Mouse (Mus musculus) c-Kit-negative CD71-positive TER-119-positive erythroid progenitor cells, embryonic 14.5 days (primary cell): Measurements from ENCODE around the gene Lsp1.

Experiments
- DNase-seq: peaks from one replicate; pipeline ENCODE4 v3.0.0-alpha.2; 2013; ENCODE audit warnings: low read depth, low spot score

The Lsp1 gene

DNA sequence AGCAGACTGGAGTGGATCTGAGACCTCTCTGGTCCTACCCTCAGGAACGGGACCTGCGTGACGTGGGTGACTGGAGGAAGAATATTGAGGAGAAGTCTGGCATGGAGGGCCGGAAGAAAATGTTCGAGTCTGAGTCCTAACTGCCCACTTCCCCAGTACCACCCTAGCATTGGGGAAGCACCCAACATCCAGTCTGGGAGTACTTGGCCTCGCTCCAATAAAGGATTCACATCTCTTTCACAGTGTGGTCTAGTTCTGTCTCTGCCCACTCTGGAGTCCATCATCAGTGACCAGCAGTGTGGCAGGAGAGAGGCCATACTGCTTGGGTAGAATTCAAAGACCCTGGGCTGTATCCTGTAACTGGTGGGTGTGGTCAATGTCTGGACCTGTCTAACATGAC lies 16.4 kb upstream of the Lsp1 start:
- DNase-seq = no peak

DNA sequence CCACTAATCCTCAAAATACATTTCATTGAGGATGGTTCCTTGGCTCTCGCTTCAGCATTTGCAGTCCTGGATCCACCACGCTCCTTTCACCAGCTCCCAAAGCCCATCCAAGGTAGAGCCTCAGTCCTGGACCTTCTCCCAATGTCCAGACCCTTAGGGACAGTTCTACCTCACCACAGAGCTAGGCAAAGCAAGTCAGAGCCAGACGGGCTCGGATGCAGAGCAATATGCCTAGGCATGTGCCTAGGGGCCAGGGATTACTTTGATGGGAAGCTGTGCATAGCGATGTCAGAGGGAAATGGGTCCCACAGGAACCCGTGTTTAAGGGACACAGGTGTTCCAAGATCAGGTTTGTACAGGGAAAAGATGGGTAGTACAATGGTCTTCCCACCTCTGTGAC lies 15.3 kb upstream of the Lsp1 start:
- no peak for DNase-seq

DNA sequence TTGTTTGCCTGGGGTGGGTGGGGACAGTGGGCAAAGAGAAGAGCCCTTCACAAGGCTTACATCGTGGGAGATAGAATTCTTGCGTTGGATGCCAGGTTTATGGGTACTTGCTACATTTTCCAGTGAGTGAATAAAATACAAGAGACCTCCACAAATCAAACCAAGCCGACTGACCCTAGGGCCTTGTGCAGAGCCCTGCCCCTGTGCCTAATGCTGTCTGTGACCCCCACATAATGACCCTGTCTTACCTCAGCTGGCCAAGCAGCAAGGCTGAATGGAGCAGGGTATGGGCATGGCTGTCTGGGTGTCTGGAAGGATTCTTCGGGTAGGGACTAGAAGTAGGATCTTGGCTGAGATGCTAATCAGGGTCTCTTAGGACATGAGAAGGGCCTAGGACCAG lies 14.3 kb upstream of the Lsp1 start:
- no peak for DNase-seq

DNA sequence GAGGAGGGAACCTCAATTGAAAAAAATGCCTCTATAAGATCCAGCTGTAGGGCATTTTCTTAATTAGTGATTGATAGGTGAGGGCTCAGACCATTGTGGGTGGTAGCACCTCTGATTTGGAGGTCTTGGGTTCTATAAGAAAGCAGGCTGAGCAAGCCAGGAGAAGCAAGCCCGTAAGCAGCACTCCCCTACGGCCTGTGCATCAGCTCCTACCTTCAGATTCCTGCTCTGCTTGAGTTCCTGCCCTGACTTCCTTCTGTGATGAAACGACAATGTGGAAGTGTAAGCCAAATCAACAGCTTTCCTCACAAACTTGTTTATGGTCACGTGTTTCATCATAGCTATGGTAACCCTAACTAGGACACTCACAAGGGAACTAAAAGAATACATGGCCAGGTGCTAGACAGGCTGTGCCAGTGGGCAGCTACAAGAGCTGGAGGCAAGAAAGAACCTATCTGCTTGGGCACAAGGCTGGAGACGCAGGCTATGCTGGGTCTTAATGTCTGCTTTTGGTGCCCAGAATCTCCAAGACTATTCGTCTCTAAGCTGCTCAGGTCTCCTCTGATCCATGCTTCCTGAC lies 11.5 kb upstream of the Lsp1 start:
- no peak for DNase-seq

DNA sequence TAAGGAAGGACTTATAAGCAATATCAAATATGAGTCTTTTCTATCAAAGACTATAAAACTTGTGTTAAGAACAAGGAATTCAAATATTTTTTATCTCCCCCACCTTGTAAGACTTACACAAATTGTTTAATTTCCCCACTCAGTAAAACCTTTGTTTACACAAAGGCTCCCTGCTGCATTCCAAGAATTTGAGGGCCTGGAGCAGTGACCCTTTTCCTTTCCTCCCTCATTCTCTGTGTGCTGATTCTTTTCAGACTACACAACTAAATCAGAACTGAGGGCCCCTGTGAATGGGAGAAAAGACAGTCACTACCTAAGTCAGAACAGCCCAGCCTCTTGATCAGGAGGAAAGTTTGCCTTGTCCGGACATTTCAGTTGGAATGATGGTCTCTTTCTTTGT lies 5.9 kb upstream of the Lsp1 start:
- no peak for DNase-seq

DNA sequence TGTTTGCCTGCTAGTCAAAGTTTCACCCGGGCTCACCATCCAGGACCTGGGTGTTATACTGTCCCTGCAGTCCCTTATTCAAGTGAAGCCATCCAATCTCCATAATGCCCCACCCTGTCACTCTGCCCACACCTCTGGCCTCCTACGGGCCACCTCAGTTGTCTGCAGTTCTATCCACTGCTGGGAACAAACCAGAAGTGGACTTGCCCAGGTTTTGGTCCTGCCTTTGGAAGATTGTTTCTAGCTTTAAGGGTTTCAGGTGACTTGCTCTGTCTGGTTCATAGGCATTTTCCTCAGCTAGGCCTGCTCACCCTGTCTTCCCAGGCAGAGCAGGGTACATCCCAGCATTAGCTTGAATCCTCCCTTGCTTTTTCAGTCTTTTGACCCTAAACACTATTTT lies 5.4 kb upstream of the Lsp1 start:
- DNase-seq = no peak

DNA sequence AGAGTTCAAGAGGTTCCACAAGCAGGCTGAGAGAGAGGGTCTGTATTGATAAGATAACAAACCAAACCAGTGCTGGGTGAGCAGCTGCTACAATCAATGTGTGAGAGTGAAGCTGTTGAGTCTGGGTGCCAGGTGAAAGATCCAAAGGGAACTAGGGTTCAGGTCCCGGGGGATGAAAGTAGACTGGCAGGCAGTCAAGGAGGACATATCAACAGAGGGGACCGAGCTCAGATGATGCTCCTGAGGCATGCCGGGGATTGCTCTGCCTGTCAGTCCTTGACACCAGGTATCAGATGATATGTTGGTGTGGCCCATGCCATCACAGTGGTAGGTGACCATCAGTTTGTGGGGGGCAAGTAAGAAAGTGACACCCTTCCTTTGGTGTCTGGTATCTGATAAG lies 3.8 kb upstream of the Lsp1 start:
- DNase-seq = no peak

DNA sequence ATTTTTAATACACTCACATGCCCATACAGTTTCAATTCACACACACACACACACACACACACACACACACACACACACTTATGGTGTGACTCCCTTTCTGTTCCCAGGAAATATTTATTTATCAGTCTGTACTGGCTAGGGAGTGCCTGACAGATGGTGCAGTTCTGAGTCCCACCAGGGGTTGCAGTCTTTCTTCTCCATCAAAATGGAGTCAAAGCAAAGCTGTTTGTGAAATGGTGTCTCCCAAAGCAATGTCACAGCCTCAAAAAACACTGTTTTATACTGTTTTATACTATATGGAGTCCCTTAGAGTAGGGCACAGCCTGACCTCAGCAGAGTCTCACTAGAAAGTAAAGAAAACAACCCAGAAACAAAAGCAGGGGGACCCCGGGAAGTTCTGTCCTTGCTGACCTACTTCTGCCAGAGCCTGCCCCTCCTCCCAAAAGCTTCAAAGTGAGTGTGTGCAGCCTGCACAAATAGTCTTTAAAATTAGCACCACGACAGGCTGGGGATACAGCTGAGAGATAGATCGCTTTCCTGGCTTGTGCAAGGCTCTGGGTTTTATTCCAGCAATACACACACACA lies 3.3 kb upstream of the Lsp1 start:
- DNase-seq = no peak

DNA sequence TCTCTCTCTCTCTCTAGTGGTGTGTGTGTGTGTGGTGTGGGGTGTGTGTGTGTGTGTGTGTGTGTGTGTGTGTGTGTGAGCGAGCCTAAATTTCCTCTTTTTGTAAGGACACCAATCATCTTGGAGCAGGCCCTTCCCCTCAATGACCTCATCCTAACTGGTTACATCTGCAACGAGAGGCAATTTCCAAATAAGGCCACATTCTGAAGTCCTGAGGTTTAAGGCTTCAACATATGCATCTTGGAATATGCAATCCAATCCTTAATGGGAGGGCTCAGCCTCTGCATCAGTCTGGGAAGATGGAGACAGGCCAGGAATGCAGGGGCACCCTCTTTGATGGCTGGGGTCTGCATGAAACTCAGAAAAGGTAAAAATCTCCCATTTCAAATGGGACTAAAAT lies 2.6 kb upstream of the Lsp1 start:
- DNase-seq = no peak

DNA sequence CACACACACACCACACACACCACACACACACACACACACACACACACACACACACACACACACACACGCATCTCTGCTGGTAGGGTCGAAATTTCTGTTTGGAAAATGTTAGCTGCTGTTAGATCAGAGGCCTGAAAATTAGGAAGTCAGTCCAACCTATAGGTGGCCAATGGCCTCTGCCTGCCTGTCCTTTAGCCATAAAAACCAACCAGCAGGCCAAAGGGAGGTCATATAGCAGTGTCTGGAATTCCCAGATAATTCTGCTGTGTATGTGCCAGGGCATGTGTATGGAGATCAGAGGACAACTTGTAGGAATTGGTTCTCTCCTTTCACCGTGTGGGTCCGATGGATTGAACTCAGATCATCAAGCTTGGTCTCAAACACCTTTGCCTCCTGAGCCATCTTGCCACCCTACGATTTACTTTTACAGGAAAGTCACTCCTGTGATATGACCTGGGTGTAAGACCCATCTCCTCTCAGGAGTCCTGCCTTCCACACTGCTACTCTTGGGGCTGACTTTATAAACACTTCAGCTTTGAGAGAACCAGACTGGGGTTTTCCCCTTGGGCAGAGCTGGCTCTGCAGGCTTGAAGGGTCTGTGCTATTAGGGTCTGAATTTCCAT lies 1.8 kb upstream of the Lsp1 start:
- no peak for DNase-seq

DNA sequence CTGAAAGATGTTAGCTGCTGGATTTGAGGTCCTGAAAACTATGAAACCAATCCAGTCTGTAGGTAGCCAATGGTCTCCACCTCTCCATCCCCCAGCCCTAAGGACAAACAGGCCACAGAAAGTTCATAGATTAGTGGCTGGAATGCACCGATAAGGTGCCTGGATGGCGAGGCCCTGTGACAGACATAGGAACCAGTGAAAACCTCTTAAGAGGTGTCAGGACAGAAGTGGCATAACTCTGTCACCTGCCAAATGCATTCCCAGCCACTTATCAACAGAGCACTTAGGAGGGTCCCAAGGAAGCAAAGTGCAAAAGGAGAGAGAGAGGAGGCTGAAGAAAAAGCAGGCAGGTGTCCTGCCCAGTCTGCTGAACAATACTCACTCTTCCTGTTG lies 1.3 kb upstream of the Lsp1 start:
- no peak for DNase-seq

DNA sequence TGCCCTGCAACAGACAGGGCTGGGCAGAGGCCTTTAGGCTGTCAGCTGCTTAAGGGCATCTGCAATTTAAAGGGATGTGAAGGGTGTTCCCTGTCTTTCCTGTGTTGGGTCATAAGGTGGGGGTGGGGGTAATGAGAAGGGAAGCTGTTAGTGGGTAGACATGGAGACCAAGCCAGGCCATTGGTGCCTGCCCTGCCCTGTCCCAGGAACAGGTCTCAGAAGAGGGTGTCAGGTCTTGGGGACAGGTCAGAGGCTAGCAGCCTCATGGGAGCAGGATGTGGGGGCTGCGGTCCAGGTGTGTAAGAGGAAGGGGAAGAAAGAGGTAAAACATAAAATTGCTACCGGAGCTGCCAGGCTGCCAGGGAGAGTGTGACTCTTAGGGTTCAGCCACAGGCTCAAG lies 837 bp downstream of the Lsp1 start:
- DNase-seq = no peak

DNA sequence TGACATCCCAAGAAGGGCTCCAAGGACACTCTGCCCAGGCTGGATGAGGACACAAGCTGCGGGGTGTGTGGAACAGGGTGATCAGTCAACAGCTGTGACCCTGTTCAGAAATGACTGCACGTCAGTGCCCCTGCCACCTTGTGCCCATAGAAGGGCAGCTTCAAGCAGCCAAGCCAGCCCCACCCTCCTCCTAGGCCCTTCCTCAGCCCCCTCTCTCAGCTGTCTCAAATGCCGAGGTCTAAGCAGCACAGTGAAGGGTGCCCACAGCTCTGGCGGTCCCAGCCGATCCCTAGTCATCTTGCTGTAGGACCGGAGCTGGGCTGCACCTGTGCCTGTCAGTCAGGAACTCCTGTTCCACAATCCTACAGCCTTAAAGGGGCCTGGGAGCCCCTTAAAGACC lies 1.6 kb downstream of the Lsp1 start:
- no peak for DNase-seq

DNA sequence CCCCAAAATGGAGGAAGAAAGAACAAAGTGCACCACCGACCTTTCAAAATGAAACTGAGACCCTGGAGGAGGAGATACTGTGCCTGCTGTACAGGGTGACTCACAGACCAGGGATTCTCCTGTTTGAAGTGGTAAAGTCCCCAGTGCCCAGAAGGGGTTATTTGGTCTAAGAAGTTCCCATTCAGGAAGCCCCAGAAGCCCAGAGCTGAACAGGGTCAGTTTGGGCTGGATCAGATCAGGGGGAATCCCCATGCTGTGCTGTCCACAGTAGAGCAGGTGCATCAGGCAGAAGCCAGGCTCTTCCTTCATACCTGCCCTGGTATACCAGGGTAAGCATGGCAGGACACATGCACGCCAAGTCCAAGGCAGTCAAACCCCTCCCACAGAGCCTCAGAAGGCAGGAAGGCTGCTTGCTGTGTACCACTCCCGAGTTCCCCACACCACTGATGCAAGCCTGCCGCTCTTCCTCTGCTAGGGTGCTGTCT lies 2.0 kb downstream of the Lsp1 start:
- DNase-seq = no peak

DNA sequence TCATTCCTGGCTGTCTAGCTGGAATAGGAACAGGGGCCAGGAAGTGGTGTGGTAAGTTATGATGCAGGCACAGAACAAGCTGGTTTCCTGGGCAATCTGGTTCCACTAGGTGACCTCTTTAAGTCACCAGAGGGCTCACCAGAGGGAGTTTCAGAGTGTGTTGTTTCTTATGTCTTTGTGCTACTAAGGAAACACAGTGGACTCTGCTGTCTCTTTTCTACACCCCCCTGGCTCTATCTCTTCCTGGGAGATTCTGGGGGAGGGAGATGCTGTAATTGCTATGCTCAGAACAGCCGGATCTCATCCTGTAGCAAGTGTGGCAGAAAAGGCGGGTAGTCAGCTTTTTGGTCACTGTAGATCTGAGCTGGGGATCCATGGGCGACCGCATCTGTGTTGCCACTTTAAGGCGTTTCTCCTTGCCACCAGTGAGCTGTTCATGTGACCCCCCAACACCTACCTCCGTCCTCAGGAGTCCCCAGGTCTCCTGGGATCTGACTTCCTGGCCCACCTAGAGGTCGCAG lies 9.6 kb downstream of the Lsp1 start:
- no peak for DNase-seq

DNA sequence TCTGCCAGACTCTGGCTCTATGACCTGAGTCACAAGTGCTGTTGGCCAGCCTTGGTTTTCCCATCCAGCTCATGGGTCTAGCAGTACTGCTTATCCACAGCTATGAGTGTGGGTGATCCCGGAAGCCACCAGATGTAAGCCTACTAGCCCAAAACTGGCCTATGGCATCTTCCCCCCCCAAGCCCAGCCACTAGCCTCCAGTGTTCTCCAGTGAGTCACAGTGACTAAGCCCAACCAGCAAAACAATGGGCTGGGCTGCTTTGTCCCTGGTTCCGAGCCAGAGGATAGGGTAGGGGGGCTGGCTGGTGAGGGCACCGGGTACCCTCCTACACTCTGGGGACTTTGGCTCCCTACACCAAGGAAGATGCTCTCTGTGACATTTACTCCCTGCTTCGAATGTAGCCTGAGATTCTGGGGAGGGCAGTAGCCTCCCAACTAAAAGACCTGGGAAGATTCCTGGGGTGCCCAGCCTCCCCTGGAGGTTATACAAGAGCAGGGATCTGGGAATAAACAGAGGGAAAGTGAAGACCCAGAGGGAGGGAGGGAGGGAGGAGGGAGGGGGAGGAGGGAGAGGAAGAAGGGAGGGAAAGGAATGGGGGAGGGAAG lies 10.3 kb downstream of the Lsp1 start:
- no peak for DNase-seq

DNA sequence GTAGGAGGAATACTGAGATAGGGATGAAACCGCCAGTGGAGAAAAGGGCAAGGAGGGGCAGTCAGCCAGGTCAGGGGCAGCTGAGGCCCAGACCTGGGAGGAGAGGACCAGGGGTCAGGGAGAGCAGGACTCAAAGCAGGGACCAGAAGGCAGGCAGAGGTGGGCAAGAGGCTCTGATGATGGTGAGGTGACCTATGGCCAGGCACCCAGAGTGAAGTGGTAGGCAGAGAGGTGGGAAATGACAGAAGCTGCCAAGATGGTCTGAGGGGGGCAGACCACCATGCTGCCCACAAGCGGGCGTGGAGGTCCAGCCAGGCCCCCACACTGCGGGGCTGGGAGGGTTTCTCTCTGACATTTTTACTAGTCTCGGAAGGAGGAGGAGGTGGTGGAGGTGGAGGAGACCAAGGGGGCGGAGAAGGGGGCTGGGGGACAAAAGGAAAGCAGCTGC lies 10.8 kb downstream of the Lsp1 start:
- DNase-seq = no peak

DNA sequence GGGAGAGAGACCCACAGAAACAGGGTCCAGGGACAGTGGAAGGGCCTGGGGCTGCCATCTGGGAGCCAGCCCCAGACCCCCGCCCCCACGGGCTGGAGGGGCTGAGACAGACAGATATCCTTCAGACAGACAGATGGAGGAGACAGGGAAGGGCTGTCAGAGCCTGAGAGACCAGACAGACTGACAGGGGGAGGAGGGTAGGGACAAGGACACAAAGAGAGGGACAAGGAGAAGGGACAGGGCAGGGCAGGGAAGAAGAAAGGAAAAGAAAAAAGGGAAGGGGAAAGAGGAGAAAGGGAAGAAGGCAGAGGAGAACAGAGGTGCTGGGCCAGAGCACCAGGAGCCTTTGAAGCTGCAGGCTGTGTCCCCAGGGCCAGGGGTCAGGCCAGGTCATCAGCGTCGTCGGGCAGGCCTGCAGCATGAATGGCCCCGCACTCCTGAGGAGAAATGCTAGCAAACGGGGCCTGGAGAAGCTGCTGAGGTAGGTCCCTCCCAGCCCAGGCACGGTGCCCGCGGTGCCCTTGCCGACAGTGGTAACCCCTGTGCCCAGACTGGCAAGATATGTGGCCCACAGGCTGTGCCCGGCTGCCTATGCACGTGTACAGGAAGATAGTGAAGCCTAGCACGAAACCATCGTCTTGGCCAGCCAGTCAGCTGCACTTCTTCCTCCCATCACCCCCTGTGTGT lies 11.4 kb downstream of the Lsp1 start:
- DNase-seq = no peak

DNA sequence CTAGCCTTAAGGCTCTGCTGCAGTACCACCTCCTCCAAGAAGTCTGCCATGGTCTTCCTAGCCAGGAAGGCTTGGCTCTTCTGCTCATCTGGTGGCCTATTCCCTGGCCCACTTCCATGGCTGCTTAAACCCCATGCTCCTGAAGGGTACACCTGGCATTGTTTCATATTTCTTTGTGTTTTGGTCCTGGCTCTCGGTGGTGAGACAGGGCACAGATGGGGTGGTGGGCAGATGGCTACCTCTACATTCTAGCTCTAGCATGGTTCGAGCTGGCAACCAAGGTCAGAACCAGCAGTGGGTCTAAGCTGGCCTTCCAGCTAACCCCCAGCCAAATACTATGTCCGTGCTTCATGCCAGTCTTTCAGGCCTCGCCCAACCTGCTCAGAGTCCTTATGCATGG lies 12.3 kb downstream of the Lsp1 start:
- DNase-seq = no peak

DNA sequence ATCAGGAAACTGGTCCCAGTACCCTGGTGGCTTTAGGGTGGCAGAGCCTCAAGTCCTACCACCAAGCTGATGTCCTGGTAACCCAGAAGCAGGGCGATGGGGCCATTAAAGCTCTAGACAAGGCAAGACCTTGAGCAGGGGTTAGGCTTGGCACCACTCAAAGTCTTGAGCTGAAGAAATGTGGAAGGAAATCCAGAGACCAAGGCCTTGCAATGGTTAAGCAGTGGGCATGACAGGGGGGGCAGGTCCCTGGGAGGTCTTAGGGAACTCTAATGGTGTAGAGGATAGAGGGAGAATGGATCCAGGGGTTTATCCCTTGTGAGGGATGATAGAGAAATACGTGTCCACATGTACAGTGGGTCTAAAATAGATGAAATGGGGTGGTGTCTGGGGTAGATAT lies 12.9 kb downstream of the Lsp1 start:
- no peak for DNase-seq

DNA sequence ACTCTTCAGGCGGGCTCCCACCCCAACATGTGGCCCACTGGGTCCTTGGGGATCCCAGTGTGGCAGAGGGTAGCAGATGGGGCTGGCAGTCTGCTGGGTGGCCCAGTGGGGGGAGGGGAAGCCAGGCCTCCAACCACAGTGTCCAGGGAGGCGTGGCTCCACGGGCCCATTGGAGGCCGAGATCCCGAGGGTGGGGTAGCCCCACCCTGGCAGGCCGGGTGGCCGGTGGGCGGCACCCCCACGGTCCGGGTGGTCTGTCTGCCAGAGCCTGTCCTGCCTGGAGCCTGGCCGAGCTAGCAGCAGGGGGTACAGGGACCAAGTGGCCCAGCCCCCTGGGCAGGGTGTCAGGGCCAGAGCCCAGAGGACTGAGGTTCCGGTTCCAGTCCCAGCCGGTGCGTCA lies 14.2 kb downstream of the Lsp1 start:
- no peak for DNase-seq

DNA sequence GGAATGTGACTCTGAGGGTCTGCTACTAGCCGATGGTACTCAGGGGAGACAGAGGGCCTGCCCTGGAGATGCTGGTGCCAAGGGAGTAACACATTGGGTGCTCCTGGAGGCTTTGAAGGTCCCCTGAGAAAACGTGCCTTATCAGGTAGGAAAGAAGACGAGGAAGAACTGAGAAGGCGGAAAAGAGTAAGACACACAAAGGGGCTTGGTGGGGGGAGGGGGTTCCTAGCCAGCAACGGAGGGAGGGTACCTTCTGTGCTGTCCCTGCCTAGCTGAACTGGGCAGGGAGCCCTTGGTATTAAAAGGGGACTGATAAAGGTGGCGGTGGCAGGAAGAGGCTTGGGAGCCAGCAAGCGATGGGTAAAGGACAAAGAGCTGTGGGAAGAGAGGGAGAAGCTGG lies 15.0 kb downstream of the Lsp1 start:
- DNase-seq = no peak
